Mouse (Mus musculus) CH12.LX (cell line): Measurements from ENCODE around the gene Itih5.

ENCODE experiments used
- BHLHE40 ChIP-seq: IDR thresholded peaks from 2 replicates; pipeline ENCODE4 v1.6.1; 2011; ENCODE audit warnings: mild to moderate bottlenecking, low read depth, low read length, improper control_type of control experiment
- CHD1 ChIP-seq: IDR thresholded peaks from 2 replicates; pipeline ENCODE4 v1.6.1; 2012; ENCODE audit warnings: low read depth, low read length, improper control_type of control experiment, inconsistent platforms
- CTCF ChIP-seq, 2 experiments: IDR thresholded peaks in 1 of 2; conservative IDR thresholded peaks in 1 of 2; 2 replicates each; pipeline ENCODE4 v1.5.1; 2011 to 2012; ENCODE audit warnings: low read depth in 2 of 2, low read length in 2 of 2, improper control_type of control experiment in 1 of 2, inconsistent platforms in 1 of 2, mild to moderate bottlenecking in 1 of 2, moderate library complexity in 1 of 2
- E2F4 ChIP-seq: IDR thresholded peaks from 2 replicates; pipeline ENCODE4 v1.6.1; 2011; ENCODE audit warnings: low read depth, low read length, improper control_type of control experiment; ENCODE audit not compliant: insufficient replicate concordance
- EP300 ChIP-seq: IDR thresholded peaks from 2 replicates; pipeline ENCODE4 v1.6.1; 2011; ENCODE audit warnings: low read length, improper control_type of control experiment
- ETS1 ChIP-seq: conservative IDR thresholded peaks from 2 replicates; pipeline ENCODE4 v1.6.1; 2012; ENCODE audit warnings: low read depth, mild to moderate bottlenecking, inconsistent platforms, low read length, improper control_type of control experiment, moderate library complexity
- JUND ChIP-seq: conservative IDR thresholded peaks from 2 replicates; pipeline ENCODE4 v1.6.1; 2011; ENCODE audit warnings: low read depth, low read length, improper control_type of control experiment
- MXI1 ChIP-seq: IDR thresholded peaks from 2 replicates; pipeline ENCODE4 v1.6.1; 2011; ENCODE audit warnings: mild to moderate bottlenecking, low read depth, low read length, improper control_type of control experiment
- NELFE ChIP-seq: IDR thresholded peaks from 2 replicates; pipeline ENCODE4 v1.6.1; 2011; ENCODE audit warnings: low read depth, low read length, improper control_type of control experiment
- POLR2A ChIP-seq: IDR thresholded peaks from 2 replicates; pipeline ENCODE4 v1.6.1; 2011; ENCODE audit warnings: low read depth, mild to moderate bottlenecking, improper control_type of control experiment, low read length
- USF1 ChIP-seq: IDR thresholded peaks from 2 replicates; pipeline ENCODE4 v1.6.1; 2014; ENCODE audit warnings: low read depth, mild to moderate bottlenecking, inconsistent platforms, low read length, improper control_type of control experiment
- ZMIZ1 ChIP-seq: IDR thresholded peaks from 2 replicates; pipeline ENCODE4 v1.6.1; 2012; ENCODE audit warnings: low read depth, mild to moderate bottlenecking, inconsistent platforms, low read length, improper control_type of control experiment

DNA sequence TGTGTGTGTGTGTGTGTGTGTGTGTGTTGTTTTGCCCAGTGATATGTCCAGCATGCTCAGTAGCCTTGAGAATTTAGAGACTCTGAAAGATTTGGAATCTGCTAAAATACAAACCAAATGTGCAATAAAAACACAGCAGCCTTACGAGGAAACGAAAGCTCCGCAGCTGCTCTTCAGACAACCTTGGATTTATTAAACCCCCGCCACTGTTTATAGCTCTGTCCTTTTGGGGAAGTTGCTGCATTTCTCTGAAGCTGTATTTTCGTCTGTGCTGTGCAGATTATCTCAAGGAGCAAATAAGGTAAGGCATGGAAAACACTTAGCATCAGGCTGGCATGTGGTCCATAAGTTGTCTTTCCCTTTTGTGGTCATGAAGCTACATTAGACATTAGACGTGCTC lies 7.9 kb upstream of the Itih5 start:
- no peak for TF ChIP-seq CHD1
- TF ChIP-seq MXI1 = no peak
- TF ChIP-seq JUND = no peak
- TF ChIP-seq EP300 = no peak
- no peak for TF ChIP-seq CTCF (conservative IDR thresholded peaks at IDR 0.05 in 1 of 2, IDR thresholded peaks at IDR 0.05 in 1 of 2; ENCODE audit: low read depth in 2 of 2, low read length in 2 of 2)
- TF ChIP-seq NELFE = no peak
- no peak for TF ChIP-seq E2F4
- no peak for TF ChIP-seq ZMIZ1
- TF ChIP-seq BHLHE40 = no peak
- no peak for TF ChIP-seq USF1
- no peak for TF ChIP-seq POLR2A
- TF ChIP-seq ETS1 = no peak
